Mouse (Mus musculus) small intestine, adult 2 months (tissue): Measurements from ENCODE around the gene Mrpl42. TPM values are rescaled to one million over a fixed set of nuclear protein-coding genes. Genes with fewer than 3 reads are reported as not detected.

Experiments used
- H3K27ac ChIP-seq: fragments of 200-500 bp; 2 replicates; pipeline ENCODE4 v1.5.1; 2012; ENCODE audit warnings: low read depth, low read length, control low read depth, inconsistent platforms; ENCODE audit not compliant: insufficient read depth
- H3K27me3 ChIP-seq: fragments of 200-500 bp; 2 replicates; pipeline ENCODE4 v1.6.1; 2012; ENCODE audit warnings: mild to moderate bottlenecking, moderate library complexity, low read length, inconsistent platforms; ENCODE audit not compliant: control insufficient read depth, insufficient read depth
- H3K36me3 ChIP-seq: fragments of 200-500 bp; 2 replicates; pipeline ENCODE4 v1.6.1; 2012; ENCODE audit warnings: mild to moderate bottlenecking, low read length, control low read depth, inconsistent platforms; ENCODE audit not compliant: control insufficient read depth, insufficient read depth
- H3K4me1 ChIP-seq: fragments of 200-500 bp; 2 replicates; pipeline ENCODE4 v1.6.1; 2012; ENCODE audit warnings: low read length, inconsistent platforms, mixed read lengths; ENCODE audit not compliant: control insufficient read depth, insufficient read depth, insufficient read length
- H3K4me3 ChIP-seq: fragments of 200-500 bp; 2 replicates; pipeline ENCODE4 v1.5.1; 2012; ENCODE audit warnings: low read depth, mild to moderate bottlenecking, control low read depth, inconsistent platforms, low read length, moderate library complexity
- CTCF ChIP-seq: fragments of 200-500 bp; IDR thresholded peaks from 2 replicates; pipeline ENCODE4 v1.5.1; 2012; ENCODE audit warnings: low read depth, mild to moderate bottlenecking, control low read depth, inconsistent platforms, low read length, moderate library complexity, mixed read lengths; ENCODE audit not compliant: insufficient replicate concordance, insufficient read length; ENCODE audit errors: extremely low read depth
- POLR2A ChIP-seq: fragments of 200-500 bp; IDR thresholded peaks from 2 replicates; pipeline ENCODE4 v1.6.1; 2012; ENCODE audit warnings: low read depth, mild to moderate bottlenecking, control low read depth, inconsistent platforms, low read length, moderate library complexity
- WGBS: fragments of 180-500 bp; shearing (Covaris S2); methylation state at CpG from one replicate; pipeline ENCODE4 v1.1.7; 2018; 5-methylcytosine and 5-hydroxymethylcytosine counted together
- polyA plus RNA-seq: library from polyadenylated mRNA; depleted of rRNA; stranded (reverse); fragments of >200 nt; gene quantifications from 2 replicates; pipeline ENCODE4 v1.2.3, GENCODE M21; 2012

The Mrpl42 gene
- polyA plus RNA-seq, 1 experiment: 38.2 TPM

DNA sequence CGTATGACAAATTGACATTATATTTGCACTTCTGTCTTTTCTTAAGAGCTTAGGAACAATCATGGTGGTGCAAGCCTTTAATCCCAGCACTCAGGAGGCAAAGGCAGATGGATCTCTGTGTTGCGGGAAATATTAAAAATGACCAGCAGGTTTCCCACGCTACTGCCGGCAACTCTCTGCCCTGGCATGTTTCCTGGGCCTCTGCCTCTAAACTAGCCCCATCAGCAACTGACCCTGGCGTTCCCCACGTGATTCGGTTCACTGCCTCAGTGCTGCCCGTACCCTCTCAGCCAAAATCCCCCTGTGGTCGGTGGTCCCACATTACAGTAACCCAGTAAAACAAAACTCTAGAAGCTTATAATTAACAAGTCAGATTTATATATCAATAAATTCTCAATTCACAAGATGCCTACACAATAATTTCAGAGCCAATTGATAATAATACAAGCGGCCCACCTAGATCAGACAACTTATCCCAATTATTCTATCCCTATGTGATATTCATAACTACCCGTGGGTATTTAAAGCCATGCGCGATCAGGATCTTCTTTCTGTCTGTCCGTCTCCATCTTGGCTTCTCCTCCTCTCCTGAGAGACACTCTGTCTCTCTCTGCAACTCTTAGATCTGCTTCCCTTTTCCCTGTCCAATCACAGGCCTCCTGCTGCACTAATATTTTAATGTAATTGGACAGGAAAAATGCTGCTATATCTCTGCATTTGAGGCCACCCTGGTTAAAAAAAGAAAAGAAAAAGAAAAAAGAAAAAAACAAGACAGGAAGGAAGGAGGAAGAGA lies 1.9 kb upstream of the Mrpl42 start:
- Histone ChIP-seq H3K27me3 (no peaks in the 10 kb centered on the region), H3K4me1 (no peaks in the 10 kb centered on the region), H3K27ac (no peak overlapping the region), H3K4me3 (no peak overlapping the region), H3K36me3 (no peaks in the 10 kb centered on the region)
- 90% methylated on average over 14 of the region's 14 CpGs for WGBS
- TF ChIP-seq POLR2A: no peak
- no peak for TF ChIP-seq CTCF

DNA sequence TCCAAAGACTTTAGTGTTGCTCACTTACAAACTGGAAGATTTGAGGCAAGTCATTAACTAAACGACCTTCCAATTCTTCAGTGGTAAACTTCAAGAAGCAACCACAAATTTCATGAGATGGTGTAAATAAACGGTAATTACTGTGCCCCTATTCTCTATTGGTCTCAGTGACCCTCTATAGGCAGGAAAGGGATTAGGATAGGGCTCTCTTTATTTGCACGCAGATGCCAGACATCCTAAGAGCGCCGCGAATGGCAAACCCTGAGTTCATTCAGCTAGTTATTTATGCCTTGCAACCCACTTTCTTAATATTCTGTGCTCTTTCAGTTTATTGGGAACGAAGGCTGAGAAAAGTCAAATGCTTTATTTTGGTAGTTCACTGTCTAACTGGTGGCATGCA lies 707 bp downstream of the Mrpl42 start:
- Histone ChIP-seq H3K27ac (peak overlapping the region; percentile 72; the same call in 1 of the 2 replicates), H3K27me3 (no peaks in the 10 kb centered on the region), H3K36me3 (peaks cover 9% of the 10 kb centered on the region), H3K4me3 (peak overlapping the region; percentile 76), H3K4me1 (no peaks in the 10 kb centered on the region)
- TF ChIP-seq CTCF (no peak), POLR2A (no peak)
- WGBS: 1% methylated on average over 7 of the region's 7 CpGs

DNA sequence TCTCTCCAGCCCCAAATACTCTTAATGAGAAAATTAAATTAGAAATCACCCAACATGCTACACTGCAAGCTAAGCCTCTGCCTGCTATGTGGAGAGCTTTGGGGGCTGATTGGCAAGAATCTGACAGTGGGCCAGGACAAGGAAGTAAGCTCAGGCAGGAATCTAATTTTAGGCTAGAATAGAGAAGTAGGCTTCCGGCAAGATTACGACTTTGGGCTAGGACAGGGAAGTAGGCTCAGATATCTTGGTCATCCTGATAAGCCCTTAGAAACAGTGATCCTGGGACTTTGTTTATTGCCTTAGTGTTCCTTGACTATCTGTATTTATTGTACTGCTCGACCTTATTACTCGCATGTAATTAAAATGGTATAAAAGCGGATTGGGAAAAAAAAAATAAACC lies 7.5 kb downstream of the Mrpl42 start:
- 88% methylated on average over 5 of the region's 5 CpGs for WGBS
- Histone ChIP-seq H3K27me3 (no peaks in the 10 kb centered on the region), H3K4me3 (no peak overlapping the region), H3K36me3 (peaks cover 57% of the 10 kb centered on the region), H3K4me1 (no peaks in the 10 kb centered on the region), H3K27ac (no peak overlapping the region)
- TF ChIP-seq POLR2A (no peak), CTCF (no peak)

DNA sequence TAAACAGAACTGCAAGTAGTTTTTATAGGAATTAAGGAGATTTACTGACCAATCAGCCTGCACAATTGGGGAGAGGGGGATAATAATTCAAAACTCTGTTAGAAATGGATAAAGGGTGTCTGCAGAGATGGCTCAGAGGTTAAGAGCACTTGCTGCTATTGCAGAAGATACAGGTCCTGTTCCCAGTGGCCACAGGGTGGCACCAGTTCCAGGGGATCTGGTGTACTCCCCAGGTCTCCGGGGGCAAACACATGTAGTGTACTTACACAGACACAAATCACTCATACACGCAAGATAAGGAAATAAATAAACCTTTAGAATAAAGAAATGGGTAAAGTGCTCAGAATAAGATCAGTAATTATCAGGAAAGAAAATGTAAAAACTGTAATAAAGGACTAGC lies 12.1 kb downstream of the Mrpl42 start:
- no peak overlapping the region for H3K27ac ChIP-seq
- H3K4me1 ChIP-seq: no peaks in the 10 kb centered on the region
- peaks cover 73% of the 10 kb centered on the region for H3K36me3 ChIP-seq
- H3K27me3 ChIP-seq: no peaks in the 10 kb centered on the region
- H3K4me3 ChIP-seq: no peak overlapping the region
- WGBS: 67% methylated on average over 2 of the region's 2 CpGs
- peak; percentile 37; the same call in 1 of the 2 replicates for TF ChIP-seq CTCF
- TF ChIP-seq POLR2A: no peak

DNA sequence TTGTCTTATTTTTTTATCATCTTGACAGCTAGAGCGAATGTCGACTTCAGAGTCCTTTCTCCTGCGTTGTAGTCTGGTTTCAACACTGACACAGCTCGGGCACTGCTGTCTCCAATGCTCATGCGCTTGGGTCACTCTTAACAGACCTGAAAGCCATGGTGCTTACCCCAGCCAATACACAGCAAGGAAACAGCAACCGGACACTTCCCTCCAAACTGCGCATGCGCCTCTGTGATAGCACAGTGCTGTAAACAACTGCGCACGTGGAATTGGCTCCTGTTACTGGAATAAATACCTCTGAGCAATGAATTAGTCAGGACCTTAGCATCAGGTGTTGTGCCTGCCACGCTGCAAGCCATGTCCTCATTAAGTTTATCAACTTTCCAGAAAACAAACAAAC lies 24.2 kb downstream of the Mrpl42 start:
- Histone ChIP-seq H3K4me1 (no peaks in the 10 kb centered on the region), H3K27me3 (no peaks in the 10 kb centered on the region), H3K27ac (no peak overlapping the region), H3K36me3 (peaks cover 12% of the 10 kb centered on the region; the same call in 1 of the 2 replicates), H3K4me3 (no peak overlapping the region)
- WGBS: 78% methylated on average over 11 of the region's 11 CpGs
- TF ChIP-seq POLR2A (no peak), CTCF (no peak)

DNA sequence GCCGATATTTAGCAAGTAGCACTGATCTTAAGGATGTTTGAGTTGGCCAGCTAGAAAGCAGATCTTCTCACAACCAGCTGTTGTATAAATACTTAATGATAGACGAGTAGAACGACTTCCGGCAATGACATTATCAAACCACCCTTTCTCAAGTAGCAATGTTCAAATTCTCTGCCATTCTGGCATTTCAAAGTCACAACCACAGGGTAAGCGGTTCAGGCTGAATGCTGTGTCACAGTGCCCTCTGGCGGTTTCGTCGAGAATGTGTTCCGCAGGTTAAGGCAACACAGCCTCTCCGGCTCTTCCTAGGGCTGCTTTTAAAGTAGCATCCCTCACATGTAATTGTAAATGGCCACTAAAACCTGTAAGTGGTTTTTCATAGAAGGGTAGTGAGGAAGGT lies 25.8 kb downstream of the Mrpl42 start:
- H3K4me3 ChIP-seq: no peak overlapping the region
- no peaks in the 10 kb centered on the region for H3K27me3 ChIP-seq
- no peaks in the 10 kb centered on the region for H3K4me1 ChIP-seq
- 5% methylated on average over 10 of the region's 10 CpGs for WGBS
- H3K36me3 ChIP-seq: peaks cover 6% of the 10 kb centered on the region; the same call in 1 of the 2 replicates
- TF ChIP-seq CTCF (peak; percentile 96), POLR2A (no peak)
- H3K27ac ChIP-seq: no peak overlapping the region

DNA sequence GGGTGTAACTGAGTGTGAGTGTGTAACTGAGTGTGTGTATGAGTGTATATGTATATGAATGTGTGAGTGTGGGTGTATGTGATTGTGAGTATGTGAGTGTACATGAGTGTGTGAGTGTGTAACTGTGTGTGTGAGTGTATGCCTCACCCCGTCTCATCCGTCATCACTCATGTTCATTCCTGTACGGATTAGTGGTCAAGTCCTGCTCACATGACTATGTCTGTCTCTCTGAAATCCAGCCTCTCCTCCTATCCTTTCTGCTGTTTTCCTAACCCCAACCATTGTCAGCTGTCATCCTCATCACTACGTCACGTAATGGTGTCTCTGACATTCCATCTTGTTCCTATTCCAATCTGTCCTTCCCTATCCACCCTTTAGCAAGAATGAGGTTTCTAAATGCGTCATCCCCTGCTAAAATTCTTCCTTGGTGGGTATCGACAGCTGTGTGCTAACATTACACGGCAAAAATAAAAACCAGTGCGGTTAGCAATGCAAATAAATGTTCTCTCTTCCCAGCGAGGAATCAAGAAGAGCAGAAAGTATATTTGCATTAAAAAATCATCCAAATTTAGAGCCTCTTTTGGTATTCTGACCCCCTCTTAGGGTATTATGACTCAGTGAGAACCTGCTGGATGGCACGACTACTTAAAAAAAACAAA lies 29.7 kb downstream of the Mrpl42 start:
- TF ChIP-seq CTCF: no peak
- TF ChIP-seq POLR2A: no peak
- H3K27ac ChIP-seq: no peak overlapping the region
- WGBS: 89% methylated on average over 11 of the region's 11 CpGs
- no peaks in the 10 kb centered on the region for H3K4me1 ChIP-seq
- no peak overlapping the region for H3K4me3 ChIP-seq
- H3K27me3 ChIP-seq: no peaks in the 10 kb centered on the region
- H3K36me3 ChIP-seq: no peaks in the 10 kb centered on the region
